Mouse (Mus musculus): ENCODE measurements around the gene Slc35e3. TPM values are rescaled to one million over a fixed set of nuclear protein-coding genes. Genes with fewer than 3 reads are reported as not detected.

The Slc35e3 gene
- total and polyA plus RNA-seq, 2 experiments from 2014 or later, result 23.9 to 24.9 TPM

- ATAC-seq, result no peak
Observed at GRCm38 (mm10) chr10:117683734-117684037, 62.5 kb downstream of the Slc35e3 start.

More at GRCm38 (mm10) chr10:117683734-117684037, 62.5 kb downstream of the Slc35e3 start:
- Histone ChIP-seq H3K36me3 (ENCODE audit: insufficient read depth, low read length) (no peaks in the 10 kb centered on the region), H3K9ac (replicated peaks; ENCODE audit: low read length) (no peak overlapping the region), H3K27me3 (ENCODE audit: insufficient read depth, low read length) (no peaks in the 10 kb centered on the region), H3K4me2 (ENCODE audit: low read depth, low read length) (no peak overlapping the region), H3K9me3 (ENCODE audit: low read length) (no peaks in the 10 kb centered on the region), H3K4me1 (ENCODE audit: insufficient read depth, low read length) (no peaks in the 10 kb centered on the region), H3K4me3 (ENCODE audit: low read length) (no peak overlapping the region), H3K27ac (no peak overlapping the region)
- no peak for TF ChIP-seq CTCF (IDR thresholded peaks at IDR 0.05; ENCODE audit: low read depth)
- DNase-seq (ENCODE audit: low spot score), result no peak
- 94% methylated on average over 9 of the region's 9 CpGs for WGBS

Other genes starting within 250 kb of the Slc35e3 start
- gene Cpm, start 116.9 kb downstream of the Slc35e3 start, total RNA-seq (2014; rRNA removed), result 0.75 and 2.4 TPM in 2 replicates
- gene Cpm, start 116.9 kb downstream of the Slc35e3 start, polyA plus RNA-seq (2015; fragmentation: Nextera tagmentation; extraction: Ambion mirVana), result 2.3 and 3.1 TPM in 2 replicates
- gene Mdm2, start 35.6 kb downstream of the Slc35e3 start, total RNA-seq (2014; rRNA removed), result 28.9 and 47.8 TPM in 2 replicates
- 24.6 and 26.7 TPM in 2 replicates for gene Mdm2, start 35.6 kb downstream of the Slc35e3 start, polyA plus RNA-seq (2015; fragmentation: Nextera tagmentation; extraction: Ambion mirVana)
- 12.5 and 16.6 TPM in 2 replicates for gene Nup107, start 46.3 kb upstream of the Slc35e3 start, total RNA-seq (2014; rRNA removed)
- 19.0 and 20.2 TPM in 2 replicates for gene Nup107, start 46.3 kb upstream of the Slc35e3 start, polyA plus RNA-seq (2015; fragmentation: Nextera tagmentation; extraction: Ambion mirVana)
- 46.9 and 57.5 TPM in 2 replicates for gene Rap1b, start 99.7 kb upstream of the Slc35e3 start, total RNA-seq (2014; rRNA removed)
- 142 and 143 TPM in 2 replicates for gene Rap1b, start 99.7 kb upstream of the Slc35e3 start, polyA plus RNA-seq (2015; fragmentation: Nextera tagmentation; extraction: Ambion mirVana)

All from hindbrain, postnatal 0 days (tissue).